ENCODE assay signal across 25 mouse cellular contexts in the genomic region with DNA sequence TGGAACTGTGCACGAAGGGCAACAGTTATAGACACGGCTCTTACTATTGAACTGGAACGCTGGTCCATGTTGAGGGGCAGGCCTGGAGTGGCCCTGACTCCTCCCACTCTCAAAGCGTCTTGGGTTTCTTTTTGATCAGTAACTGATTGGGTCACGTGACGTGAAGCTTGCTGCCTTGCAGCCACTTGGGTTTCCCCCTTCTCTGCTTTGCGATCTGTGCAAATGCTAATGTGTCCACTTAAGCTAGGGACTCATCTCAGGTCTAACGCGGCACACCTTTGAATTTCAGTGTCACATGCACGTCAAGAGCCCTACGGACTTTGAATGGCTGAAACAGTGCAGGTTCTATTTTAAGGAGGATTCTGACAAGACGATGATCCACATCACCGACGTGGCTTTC.
DNase-seq lines count a peak whose midpoint lies in the region; ATAC-seq and TF ChIP-seq lines count a peak whose summit lies in the region.
"Had no signal": no experiment of that assay in that cellular context is flagged by ENCODE, and none has a peak within 500 bp of the region (broad histone marks: within the 10 kb centered on the region; RNA-seq: fewer than 3 reads in every experiment).

No protein-coding gene starts in this region.

- H3K36me3 ChIP-seq in kidney, postnatal 0 days (ENCODE audit: insufficient read depth, low read length) = no peaks in the 10 kb centered on the region
- H3K36me3 ChIP-seq in embryonic facial prominence, embryonic 10.5 days (replicated peaks) = no peaks in the 10 kb centered on the region
- H3K36me3 ChIP-seq in hindbrain, embryonic 13.5 days = no peaks in the 10 kb centered on the region
- H3K36me3 ChIP-seq: forebrain, embryonic 10.5 days; heart, embryonic 12.5 days; heart, embryonic 15.5 days; hindbrain, embryonic 15.5 days had no signal

- TF ChIP-seq CTCF in kidney, postnatal 0 days (IDR thresholded peaks at IDR 0.05; ENCODE audit: low read depth) = no peak

- H3K27ac ChIP-seq in kidney, postnatal 0 days = no peak overlapping the region
- H3K27ac ChIP-seq in embryonic facial prominence, embryonic 10.5 days (replicated peaks) = no peak overlapping the region
- H3K27ac ChIP-seq in hindbrain, embryonic 13.5 days = no peak overlapping the region
- H3K27ac ChIP-seq: forebrain, embryonic 10.5 days; gastrocnemius, adult 2 months; heart, embryonic 15.5 days; hindbrain, embryonic 15.5 days had no signal

- no peaks in the 10 kb centered on the region for H3K9me3 ChIP-seq in kidney, postnatal 0 days (replicated peaks; ENCODE audit: low read length)
- no peaks in the 10 kb centered on the region for H3K9me3 ChIP-seq in embryonic facial prominence, embryonic 10.5 days
- no peaks in the 10 kb centered on the region for H3K9me3 ChIP-seq in hindbrain, embryonic 13.5 days
- H3K9me3 ChIP-seq: forebrain, embryonic 10.5 days; heart, embryonic 12.5 days; heart, embryonic 15.5 days; hindbrain, embryonic 15.5 days had no signal

- 67% methylated on average over 14 of the region's 14 CpGs for WGBS in kidney, postnatal 0 days
- 77% methylated on average over 14 of the region's 14 CpGs for WGBS in embryonic facial prominence, embryonic 10.5 days
- 81% methylated on average over 14 of the region's 14 CpGs for WGBS in hindbrain, embryonic 13.5 days

- no peak overlapping the region for H3K4me3 ChIP-seq in kidney, postnatal 0 days (replicated peaks; ENCODE audit: low read depth, low read length)
- H3K4me3 ChIP-seq in embryonic facial prominence, embryonic 10.5 days = no peak overlapping the region
- no peak overlapping the region for H3K4me3 ChIP-seq in hindbrain, embryonic 13.5 days
- H3K4me3 ChIP-seq: forebrain, embryonic 10.5 days; gastrocnemius, adult 2 months; heart, embryonic 12.5 days; heart, embryonic 15.5 days; hindbrain, embryonic 15.5 days had no signal

- no peaks in the 10 kb centered on the region for H3K4me1 ChIP-seq in kidney, postnatal 0 days (replicated peaks; ENCODE audit: insufficient read depth, low read length)
- H3K4me1 ChIP-seq in embryonic facial prominence, embryonic 10.5 days = no peaks in the 10 kb centered on the region
- 0 out of 2 replicates have a peak, but pooled peaks cover 2% of the 10 kb centered on the region for H3K4me1 ChIP-seq in hindbrain, embryonic 13.5 days (replicated peaks)
- H3K4me1 ChIP-seq: forebrain, embryonic 10.5 days; heart, embryonic 15.5 days; hindbrain, embryonic 15.5 days had no signal

- DNase-seq in kidney, adult 9 months = peak; percentile 20
- DNase-seq in kidney, adult 11 months = no peak
- peak; percentile 8 for DNase-seq in kidney, postnatal 0 days (ENCODE audit: low spot score)
- no peak for DNase-seq in kidney, postnatal 14 days
- DNase-seq in ES-CJ7 (ENCODE audit: low read depth, low spot score) = peak; percentile 6
- peak; percentile 9 for DNase-seq in embryonic facial prominence, embryonic 10.5 days (ENCODE audit: low spot score)
- DNase-seq in adrenal gland, adult 2 months = no peak
- DNase-seq: adrenal gland, postnatal 14 days; cerebellum, adult 11-12 months; cerebellum, adult 8-10 months; cerebellum, postnatal 10 days; cerebellum, postnatal 36 days; embryo, embryonic 11 days; forebrain, postnatal 0 days; gastrocnemius, adult 2 months; gastrocnemius, postnatal 14 days; heart, adult 18-20 months; heart, postnatal 14 days; heart, postnatal 4 days had no signal

- H3K9ac ChIP-seq in kidney, postnatal 0 days (ENCODE audit: low read depth, low read length) = no peak overlapping the region
- H3K9ac ChIP-seq in hindbrain, embryonic 13.5 days = no peak overlapping the region
- H3K9ac ChIP-seq: forebrain, postnatal 0 days; heart, embryonic 12.5 days; heart, embryonic 15.5 days; hindbrain, embryonic 15.5 days had no signal

- H3K27me3 ChIP-seq in kidney, postnatal 0 days (ENCODE audit: insufficient read depth, low read length) = no peaks in the 10 kb centered on the region
- H3K27me3 ChIP-seq in embryonic facial prominence, embryonic 10.5 days (replicated peaks; ENCODE audit: low read depth, poor library complexity, severe bottlenecking) = no peaks in the 10 kb centered on the region
- H3K27me3 ChIP-seq in hindbrain, embryonic 13.5 days = 0 out of 2 replicates have a peak, but pooled peaks cover 4% of the 10 kb centered on the region
- H3K27me3 ChIP-seq: heart, embryonic 12.5 days; hindbrain, embryonic 15.5 days had no signal

- no peak overlapping the region for H3K4me2 ChIP-seq in kidney, postnatal 0 days (ENCODE audit: low read length)
- no peak overlapping the region for H3K4me2 ChIP-seq in hindbrain, embryonic 13.5 days
- H3K4me2 ChIP-seq: heart, embryonic 12.5 days; heart, embryonic 15.5 days; hindbrain, embryonic 15.5 days had no signal

- no peak for ATAC-seq in kidney, postnatal 0 days (replicated peaks; ENCODE audit: low FRiP score, low read depth)
- no peak for ATAC-seq in hindbrain, embryonic 13.5 days (ENCODE audit: low FRiP score)
- ATAC-seq: forebrain, embryonic 14.5 days; forebrain, postnatal 0 days had no signal

Comparison
In these comparisons a context has a peak if more than half of its experiments do, and no peak if none do; other contexts are left out.
1. DNase-seq: peak in kidney, adult 9 months (single experiment), kidney, postnatal 0 days (single experiment), ES-CJ7 (single experiment) and embryonic facial prominence, embryonic 10.5 days (single experiment); none in kidney, adult 11 months (single experiment), kidney, postnatal 14 days (single experiment) and adrenal gland, adult 2 months (single experiment).